Mouse (Mus musculus) ES-Bruce4 (cell line): Measurements from ENCODE around the gene Miga2.

ENCODE experiments used
- CTCF ChIP-seq: IDR thresholded peaks from one replicate; pipeline ENCODE4 v1.8.1; 2011; ENCODE audit warnings: low read depth, low read length
- EP300 ChIP-seq: IDR thresholded peaks from 2 replicates; pipeline ENCODE4 v1.6.1; 2011; ENCODE audit warnings: low read depth, low read length; ENCODE audit not compliant: insufficient read depth
- POLR2A ChIP-seq: IDR thresholded peaks from one replicate; pipeline ENCODE4 v1.8.1; 2011; ENCODE audit warnings: low read length; ENCODE audit not compliant: insufficient read depth

- TF ChIP-seq POLR2A (no peak), CTCF (no peak), EP300 (no peak)
These were observed 45.6 kb downstream of the Miga2 start for GRCm38 (mm10) chr2:30409454-30410176.
